Mouse (Mus musculus): ENCODE data around the gene Treml4. TPM values are rescaled to one million over a fixed set of nuclear protein-coding genes. Genes with fewer than 3 reads are reported as not detected.

Gene Treml4
- total and polyA plus RNA-seq, 3 experiments = 0.35 to 1.4 TPM; not detected in 1

GRCm38 (mm10) chr17:48249039-48249438 lies 15.1 kb upstream of the Treml4 start:
- H3K9ac ChIP-seq (ENCODE audit: control insufficient read depth, low read depth, low read length, poor library complexity, severe bottlenecking) = no peak overlapping the region
- no peak for TF ChIP-seq CHD2 (IDR thresholded peaks at IDR 0.05; ENCODE audit: low read length)
- TF ChIP-seq E2F4 (IDR thresholded peaks at IDR 0.05; ENCODE audit: borderline replicate concordance, low read depth, low read length) = no peak
- TF ChIP-seq MYC (IDR thresholded peaks at IDR 0.05; ENCODE audit: low read depth, low read length) = no peak
- no peak for TF ChIP-seq MAX (IDR thresholded peaks at IDR 0.05; ENCODE audit: low read length)
- no peak for TF ChIP-seq BHLHE40 (IDR thresholded peaks at IDR 0.05; ENCODE audit: borderline replicate concordance, low read depth, low read length)
- no peak for TF ChIP-seq NELFE (IDR thresholded peaks at IDR 0.05; ENCODE audit: low read depth, low read length)
- no peak for TF ChIP-seq MYB (IDR thresholded peaks at IDR 0.05; ENCODE audit: low read depth, low read length)
- TF ChIP-seq ZMIZ1 (IDR thresholded peaks at IDR 0.05; ENCODE audit: low read depth, low read length) = no peak
- no peak for TF ChIP-seq TBP (IDR thresholded peaks at IDR 0.05; ENCODE audit: low read depth, low read length)
- TF ChIP-seq CHD1 (IDR thresholded peaks at IDR 0.05; ENCODE audit: low read depth, low read length) = no peak
- TF ChIP-seq SMC3 (IDR thresholded peaks at IDR 0.05; ENCODE audit: low read depth, low read length) = no peak
- TF ChIP-seq RAD21 (IDR thresholded peaks at IDR 0.05; ENCODE audit: low read depth, low read length) = no peak
- TF ChIP-seq UBTF (IDR thresholded peaks at IDR 0.05; ENCODE audit: borderline replicate concordance, insufficient read depth, low read depth, low read length) = no peak
- TF ChIP-seq HCFC1 (IDR thresholded peaks at IDR 0.05; ENCODE audit: low read depth, low read length) = no peak
- TF ChIP-seq NRF1 (IDR thresholded peaks at IDR 0.05; ENCODE audit: insufficient read depth, low read depth, low read length, poor library complexity, severe bottlenecking) = no peak
- no peak for TF ChIP-seq ZKSCAN1 (IDR thresholded peaks at IDR 0.05; ENCODE audit: low read depth, low read length)
- no peak for TF ChIP-seq MAFK (IDR thresholded peaks at IDR 0.05; ENCODE audit: borderline replicate concordance, low read depth, low read length)
- H3K79me2 ChIP-seq (ENCODE audit: control insufficient read depth, insufficient read depth, low read length, poor library complexity) = no peaks in the 10 kb centered on the region
- no peak overlapping the region for H3K27ac ChIP-seq (ENCODE audit: control insufficient read depth, low read depth, low read length)
- no peaks in the 10 kb centered on the region; a peak in 1 of 4 replicates for H3K4me1 ChIP-seq (ENCODE audit: control insufficient read depth in 1 of 2, insufficient read depth in 2 of 2, low read length in 2 of 2)
- H3K36me3 ChIP-seq (ENCODE audit: control insufficient read depth in 1 of 2, insufficient read depth in 2 of 2, low read length in 2 of 2) = no peaks in the 10 kb centered on the region
- H3K9me3 ChIP-seq (replicated peaks; ENCODE audit: insufficient read depth, low read length) = no peaks in the 10 kb centered on the region
- no peaks in the 10 kb centered on the region for H3K27me3 ChIP-seq (ENCODE audit: control insufficient read depth in 1 of 2, insufficient read depth in 2 of 2, low read length in 2 of 2)
- H3K4me3 ChIP-seq (ENCODE audit: control insufficient read depth in 1 of 2, insufficient read depth in 1 of 2, low read depth in 2 of 2, low read length in 2 of 2) = no peak overlapping the region
- no peak for DNase-seq (ENCODE audit: low read depth, low spot score)

GRCm38 (mm10) chr17:48249501-48249900 lies 14.6 kb upstream of the Treml4 start:
- Histone ChIP-seq H3K9me3 (replicated peaks; ENCODE audit: insufficient read depth, low read length) (no peaks in the 10 kb centered on the region), H3K4me1 (ENCODE audit: control insufficient read depth in 1 of 2, insufficient read depth in 2 of 2, low read length in 2 of 2) (no peaks in the 10 kb centered on the region; a peak in 1 of 4 replicates), H3K4me3 (ENCODE audit: control insufficient read depth in 1 of 2, insufficient read depth in 1 of 2, low read depth in 2 of 2, low read length in 2 of 2) (no peak overlapping the region), H3K27me3 (ENCODE audit: control insufficient read depth in 1 of 2, insufficient read depth in 2 of 2, low read length in 2 of 2) (no peaks in the 10 kb centered on the region), H3K36me3 (ENCODE audit: control insufficient read depth in 1 of 2, insufficient read depth in 2 of 2, low read length in 2 of 2) (no peaks in the 10 kb centered on the region), H3K27ac (ENCODE audit: control insufficient read depth, low read depth, low read length) (no peak overlapping the region), H3K79me2 (ENCODE audit: control insufficient read depth, insufficient read depth, low read length, poor library complexity) (no peaks in the 10 kb centered on the region), H3K9ac (ENCODE audit: control insufficient read depth, low read depth, low read length, poor library complexity, severe bottlenecking) (no peak overlapping the region)
- DNase-seq (ENCODE audit: low read depth, low spot score) = no peak
- TF ChIP-seq GABPA (IDR thresholded peaks at IDR 0.05; ENCODE audit: low read depth, low read length) (no peak), POLR2AphosphoS2 (IDR thresholded peaks at IDR 0.05; ENCODE audit: low read length) (no peak), NRF1 (IDR thresholded peaks at IDR 0.05; ENCODE audit: insufficient read depth, low read depth, low read length, poor library complexity, severe bottlenecking) (no peak), USF1 (IDR thresholded peaks at IDR 0.05; ENCODE audit: low read depth, low read length) (no peak), ZMIZ1 (IDR thresholded peaks at IDR 0.05; ENCODE audit: low read depth, low read length) (no peak), TAL1 (IDR thresholded peaks at IDR 0.05; ENCODE audit: low read length) (no peak), ELF1 (IDR thresholded peaks at IDR 0.05; ENCODE audit: low read depth, low read length) (no peak), POLR2A (IDR thresholded peaks at IDR 0.05; ENCODE audit: control insufficient read depth in 1 of 2, insufficient read depth in 1 of 2, low read depth in 1 of 2, low read length in 2 of 2, poor library complexity in 1 of 2) (no peak)

Measured in MEL (cell line).